Mouse (Mus musculus): ENCODE measurements around the gene Myh10. TPM values are rescaled to one million over a fixed set of nuclear protein-coding genes. Genes with fewer than 3 reads are reported as not detected.
A peak's percentile ranks its signal among the peaks of the same experiment; 100 is the strongest.

Gene Myh10
- polyA plus RNA-seq, 1 experiment from 2014 or later: 175 TPM

DNA sequence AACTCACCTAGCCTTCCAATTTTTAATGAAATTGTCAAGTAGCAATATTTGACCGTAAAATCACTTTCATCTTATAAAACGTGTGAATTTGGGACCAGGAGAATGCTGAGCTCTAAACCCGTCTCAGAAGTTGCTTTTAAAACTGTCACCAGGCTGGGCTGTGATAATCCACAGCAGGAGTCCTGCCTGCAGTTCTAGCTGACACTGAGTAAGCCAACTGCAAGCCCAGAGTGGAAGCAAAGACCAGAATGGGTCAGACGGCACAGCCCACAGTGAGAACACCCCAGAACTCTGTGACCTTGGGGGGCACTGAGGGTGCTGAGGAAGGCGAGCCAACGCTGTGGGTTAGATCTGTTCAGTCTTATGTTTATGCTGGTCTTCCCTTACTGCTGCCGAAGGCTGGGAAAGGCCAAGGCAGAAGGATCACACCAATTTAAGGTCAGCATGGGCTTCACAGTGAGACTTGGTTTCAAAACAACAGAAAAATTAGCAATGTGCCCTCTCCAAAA, 84.8 kb downstream of the Myh10 start:
- no peak overlapping the region for H3K4me2 ChIP-seq

DNA sequence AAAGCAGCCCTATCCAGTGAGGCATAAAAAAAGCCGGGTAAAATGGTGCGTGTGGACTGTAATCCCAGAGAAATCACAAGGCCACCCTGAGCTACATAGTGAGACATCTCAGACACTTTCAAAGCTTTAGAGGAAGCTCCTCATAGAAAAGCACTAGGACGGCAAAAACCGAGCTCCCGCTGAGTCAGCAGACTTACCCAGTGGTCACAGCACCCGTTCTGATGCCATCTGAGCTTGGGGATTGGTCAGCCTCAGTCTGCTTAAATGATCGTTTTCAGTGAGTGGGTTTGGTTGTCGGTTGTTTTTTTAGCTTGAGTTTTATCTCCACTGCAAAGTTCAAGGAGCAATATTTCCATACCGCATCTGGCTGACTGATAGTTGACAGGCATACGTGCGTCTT, 86.6 kb downstream of the Myh10 start:
- 86% methylated on average over 11 of the region's 11 CpGs for WGBS
- no peaks in the 10 kb centered on the region for H3K27me3 ChIP-seq
- H3K9me3 ChIP-seq: no peaks in the 10 kb centered on the region
- peaks cover 97% of the 10 kb centered on the region for H3K36me3 ChIP-seq
- peaks cover 4% of the 10 kb centered on the region; the same call in 1 of the 2 replicates for H3K4me1 ChIP-seq (replicated peaks)
- H3K9ac ChIP-seq (replicated peaks): no peak overlapping the region
- no peak overlapping the region for H3K27ac ChIP-seq
- no peak overlapping the region for H3K4me3 ChIP-seq (replicated peaks)
- no peak overlapping the region for H3K4me2 ChIP-seq
- ATAC-seq (ENCODE audit: insufficient number of reproducible peaks, insufficient read depth, low FRiP score, low TSS enrichment, low read depth): no peak

More for the DNA sequence above, 84.8 kb downstream of the Myh10 start:
- peaks cover 4% of the 10 kb centered on the region; the same call in 1 of the 2 replicates for H3K4me1 ChIP-seq (replicated peaks)
- WGBS: 77% methylated on average over 7 of the region's 7 CpGs
- ATAC-seq (ENCODE audit: insufficient number of reproducible peaks, insufficient read depth, low FRiP score, low TSS enrichment, low read depth): no peak
- H3K36me3 ChIP-seq: peaks cover 97% of the 10 kb centered on the region
- H3K9me3 ChIP-seq: no peaks in the 10 kb centered on the region
- H3K9ac ChIP-seq (replicated peaks): no peak overlapping the region
- no peaks in the 10 kb centered on the region for H3K27me3 ChIP-seq
- no peak overlapping the region for H3K4me3 ChIP-seq (replicated peaks)
- no peak overlapping the region for H3K27ac ChIP-seq

DNA sequence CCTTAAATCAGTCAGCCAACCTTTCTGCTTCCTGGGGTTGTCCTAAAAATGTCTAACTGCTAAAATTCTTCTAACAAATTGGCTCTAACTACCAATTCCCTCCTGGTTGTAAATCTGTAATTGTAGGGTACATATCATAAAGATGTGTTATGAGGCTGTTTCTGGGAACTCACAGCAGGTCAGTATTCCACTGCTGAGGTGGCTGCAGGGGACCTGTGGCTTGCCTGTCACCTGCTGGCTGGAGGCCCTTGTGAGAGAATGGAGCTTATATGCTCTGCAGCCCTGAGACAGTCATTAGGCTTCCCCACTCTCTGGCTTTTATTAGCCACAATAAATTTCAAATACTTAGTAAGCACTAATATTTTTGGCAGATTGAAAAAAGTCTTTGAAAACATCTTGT, 87.5 kb downstream of the Myh10 start:
- H3K27me3 ChIP-seq: no peaks in the 10 kb centered on the region
- no peak overlapping the region for H3K9ac ChIP-seq (replicated peaks)
- ATAC-seq (ENCODE audit: insufficient number of reproducible peaks, insufficient read depth, low FRiP score, low TSS enrichment, low read depth): no peak
- no peak overlapping the region for H3K4me2 ChIP-seq
- H3K9me3 ChIP-seq: no peaks in the 10 kb centered on the region
- H3K36me3 ChIP-seq: peaks cover 96% of the 10 kb centered on the region
- H3K4me1 ChIP-seq (replicated peaks): peaks cover 4% of the 10 kb centered on the region; the same call in 1 of the 2 replicates
- 0 out of 2 replicates have a peak overlapping the region, but pooled peaks have one; percentile 29 for H3K27ac ChIP-seq
- H3K4me3 ChIP-seq (replicated peaks): no peak overlapping the region

DNA sequence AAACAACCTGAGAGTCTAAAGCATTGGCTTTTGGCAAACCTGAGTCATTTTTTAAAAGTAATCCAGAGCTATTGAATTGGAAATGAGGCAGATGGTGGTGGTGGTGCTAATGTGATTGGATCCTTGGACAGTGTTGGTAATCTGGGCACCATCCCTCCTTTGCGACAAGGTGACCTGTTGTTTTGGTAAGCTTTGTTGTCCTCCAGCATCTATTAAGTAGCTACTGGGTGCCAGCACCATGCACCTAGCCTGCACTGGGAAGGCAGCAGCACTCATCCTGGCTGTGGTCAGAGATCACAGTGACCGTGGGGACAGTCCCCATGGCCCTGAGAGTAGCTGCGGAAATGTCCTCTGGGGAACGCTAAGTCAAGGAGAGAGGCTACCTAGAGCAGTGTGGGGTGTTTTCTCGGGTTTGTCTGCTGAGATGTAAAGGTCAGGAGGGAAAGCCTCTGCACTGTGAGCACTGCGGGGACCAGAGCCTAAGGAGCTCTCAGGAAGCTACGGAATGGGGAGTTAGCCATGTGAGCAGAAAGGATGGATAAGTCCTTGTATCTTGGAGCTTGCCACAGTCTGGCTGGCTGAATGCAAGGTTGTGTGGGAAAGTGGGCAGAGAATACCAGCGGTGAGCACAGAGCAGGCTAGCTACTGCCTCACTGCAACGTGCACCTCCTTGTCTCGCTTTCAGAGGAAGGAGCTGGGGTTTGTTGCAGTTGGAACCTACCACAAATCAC, 88.5 kb downstream of the Myh10 start:
- H3K36me3 ChIP-seq: peaks cover 96% of the 10 kb centered on the region
- 82% methylated on average over 10 of the region's 10 CpGs for WGBS
- ATAC-seq (ENCODE audit: insufficient number of reproducible peaks, insufficient read depth, low FRiP score, low TSS enrichment, low read depth): no peak
- H3K4me1 ChIP-seq (replicated peaks): peaks cover 4% of the 10 kb centered on the region; the same call in 1 of the 2 replicates
- H3K9ac ChIP-seq (replicated peaks): no peak overlapping the region
- H3K27ac ChIP-seq: no peak overlapping the region
- H3K4me3 ChIP-seq (replicated peaks): no peak overlapping the region
- no peaks in the 10 kb centered on the region for H3K27me3 ChIP-seq
- H3K9me3 ChIP-seq: no peaks in the 10 kb centered on the region
- H3K4me2 ChIP-seq: no peak overlapping the region

DNA sequence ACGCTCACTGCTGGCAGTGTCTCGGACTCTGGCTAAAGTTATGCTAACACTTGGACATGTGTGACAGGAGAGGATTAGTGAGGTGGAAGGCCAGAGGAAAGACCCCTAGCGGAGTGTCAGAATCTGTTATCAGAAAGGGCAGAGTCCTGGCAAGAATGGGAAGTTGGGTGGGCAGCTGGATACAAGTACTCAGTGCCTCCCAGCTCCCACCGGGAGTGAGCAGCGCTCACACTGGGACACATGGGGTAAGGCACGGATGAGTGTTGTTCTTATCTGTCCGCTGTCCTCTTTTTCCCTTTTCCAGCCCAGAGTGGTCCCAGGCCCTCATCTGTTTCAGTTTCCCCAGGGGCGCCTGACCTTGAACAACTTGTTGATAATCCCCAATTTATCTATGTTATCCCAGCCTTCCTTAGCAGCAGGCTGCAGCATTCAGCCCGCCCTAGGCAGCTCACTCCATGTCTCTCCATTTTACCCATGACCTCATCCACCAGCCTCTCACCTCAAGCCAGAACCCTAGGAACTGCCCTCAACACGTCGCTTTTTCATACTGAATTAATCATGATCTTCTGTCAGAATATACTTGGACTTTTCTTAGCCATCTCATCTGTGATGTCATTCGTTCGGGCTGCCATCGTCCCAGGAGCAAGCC, 89.2 kb downstream of the Myh10 start:
- no peaks in the 10 kb centered on the region for H3K9me3 ChIP-seq
- H3K27me3 ChIP-seq: no peaks in the 10 kb centered on the region
- WGBS: 87% methylated on average over 14 of the region's 14 CpGs
- H3K4me1 ChIP-seq (replicated peaks): peaks cover 4% of the 10 kb centered on the region; the same call in 1 of the 2 replicates
- H3K36me3 ChIP-seq: peaks cover 96% of the 10 kb centered on the region
- H3K4me3 ChIP-seq (replicated peaks): no peak overlapping the region
- H3K27ac ChIP-seq: no peak overlapping the region
- no peak overlapping the region for H3K4me2 ChIP-seq
- no peak for ATAC-seq (ENCODE audit: insufficient number of reproducible peaks, insufficient read depth, low FRiP score, low TSS enrichment, low read depth)
- no peak overlapping the region for H3K9ac ChIP-seq (replicated peaks)

DNA sequence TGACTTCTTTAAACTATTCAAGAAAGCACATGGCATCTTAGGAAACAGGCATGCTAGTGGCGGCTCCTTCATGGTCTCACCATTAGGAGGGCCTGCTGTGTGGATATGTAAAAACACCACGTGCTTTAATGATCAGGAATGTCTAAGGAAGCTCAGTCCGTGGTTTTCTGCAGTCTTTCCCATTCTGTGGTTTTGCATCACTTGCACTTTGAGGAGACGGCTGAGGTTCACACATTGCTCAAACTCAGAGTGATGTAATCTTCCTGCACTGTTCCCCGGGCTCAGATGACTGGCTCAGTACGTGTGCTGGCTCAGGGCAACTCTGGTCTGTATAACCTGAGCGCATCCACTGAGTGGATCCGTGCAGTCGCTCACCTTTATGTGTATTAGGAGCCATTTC, 91.0 kb downstream of the Myh10 start:
- Histone ChIP-seq H3K4me1 (replicated peaks) (peaks cover 4% of the 10 kb centered on the region; the same call in 1 of the 2 replicates), H3K9me3 (no peaks in the 10 kb centered on the region), H3K27ac (no peak overlapping the region), H3K9ac (replicated peaks) (no peak overlapping the region), H3K4me2 (no peak overlapping the region), H3K36me3 (peaks cover 98% of the 10 kb centered on the region), H3K4me3 (replicated peaks) (no peak overlapping the region), H3K27me3 (no peaks in the 10 kb centered on the region)
- ATAC-seq (ENCODE audit: insufficient number of reproducible peaks, insufficient read depth, low FRiP score, low TSS enrichment, low read depth): no peak
- 91% methylated on average over 9 of the region's 9 CpGs for WGBS

DNA sequence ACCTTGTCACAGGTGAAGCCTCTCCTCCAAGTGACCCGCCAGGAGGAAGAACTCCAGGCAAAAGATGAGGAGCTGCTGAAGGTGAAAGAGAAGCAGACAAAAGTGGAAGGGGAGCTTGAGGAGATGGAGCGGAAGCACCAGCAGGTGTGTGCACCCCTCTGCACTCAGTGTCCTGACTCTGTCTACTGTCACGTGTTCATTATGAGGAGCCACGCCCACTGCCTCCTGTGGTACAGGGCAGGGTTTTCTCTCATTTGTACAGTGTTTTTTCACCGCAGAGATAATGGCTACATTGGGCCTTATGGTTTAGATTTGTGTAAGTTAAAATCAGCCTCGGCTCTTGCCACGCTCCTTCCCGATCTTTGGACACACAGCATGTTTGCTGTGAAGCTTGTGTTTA, 94.5 kb downstream of the Myh10 start:
- Histone ChIP-seq H3K4me1 (replicated peaks) (no peaks in the 10 kb centered on the region), H3K9me3 (no peaks in the 10 kb centered on the region), H3K4me3 (replicated peaks) (no peak overlapping the region), H3K27me3 (no peaks in the 10 kb centered on the region), H3K4me2 (no peak overlapping the region), H3K27ac (no peak overlapping the region), H3K9ac (replicated peaks) (no peak overlapping the region), H3K36me3 (peaks cover 99% of the 10 kb centered on the region)
- WGBS: 85% methylated on average over 8 of the region's 8 CpGs
- ATAC-seq (ENCODE audit: insufficient number of reproducible peaks, insufficient read depth, low FRiP score, low TSS enrichment, low read depth): no peak

DNA sequence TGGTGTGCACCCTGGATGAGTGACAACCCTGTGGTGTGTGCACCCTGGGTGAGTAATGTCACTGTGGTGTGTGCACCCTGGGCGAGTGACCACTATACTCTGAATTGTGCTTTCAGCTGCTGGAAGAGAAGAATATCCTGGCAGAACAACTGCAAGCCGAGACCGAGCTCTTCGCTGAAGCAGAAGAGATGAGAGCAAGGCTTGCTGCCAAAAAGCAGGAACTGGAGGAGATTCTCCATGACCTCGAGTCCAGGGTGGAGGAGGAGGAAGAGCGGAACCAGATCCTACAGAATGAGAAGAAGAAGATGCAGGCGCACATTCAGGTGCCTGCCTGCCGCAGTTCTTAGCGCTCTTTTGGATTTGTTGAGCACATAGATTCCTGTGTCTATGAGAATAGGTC, 95.9 kb downstream of the Myh10 start:
- Histone ChIP-seq H3K27me3 (no peaks in the 10 kb centered on the region), H3K4me2 (no peak overlapping the region), H3K9ac (replicated peaks) (no peak overlapping the region), H3K9me3 (no peaks in the 10 kb centered on the region), H3K4me1 (replicated peaks) (no peaks in the 10 kb centered on the region), H3K4me3 (replicated peaks) (no peak overlapping the region), H3K36me3 (peaks cover 99% of the 10 kb centered on the region), H3K27ac (no peak overlapping the region)
- WGBS: 93% methylated on average over 9 of the region's 9 CpGs
- ATAC-seq (ENCODE audit: insufficient number of reproducible peaks, insufficient read depth, low FRiP score, low TSS enrichment, low read depth): no peak

DNA sequence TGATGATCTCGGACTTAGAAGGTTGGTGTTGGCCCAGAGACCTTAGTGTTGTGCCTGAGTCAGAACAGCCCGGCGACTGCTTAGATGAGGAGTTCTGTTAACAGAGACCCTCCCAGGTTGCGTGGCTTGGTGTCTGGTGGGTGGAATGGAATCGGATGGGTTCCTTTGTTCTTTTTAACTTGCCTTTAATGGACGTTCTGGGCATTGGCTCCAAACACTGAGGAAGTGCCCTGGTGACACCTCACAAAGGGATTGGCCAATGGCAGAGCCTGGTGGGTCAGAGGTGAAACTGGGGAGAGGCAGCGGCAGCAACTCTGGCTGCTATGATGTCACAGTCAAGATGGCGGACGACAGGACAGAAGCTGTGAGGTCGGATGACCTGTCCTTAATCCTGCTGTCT, 99.4 kb downstream of the Myh10 start:
- WGBS: 88% methylated on average over 10 of the region's 10 CpGs
- peaks cover 100% of the 10 kb centered on the region for H3K36me3 ChIP-seq
- no peak overlapping the region for H3K4me3 ChIP-seq (replicated peaks)

DNA sequence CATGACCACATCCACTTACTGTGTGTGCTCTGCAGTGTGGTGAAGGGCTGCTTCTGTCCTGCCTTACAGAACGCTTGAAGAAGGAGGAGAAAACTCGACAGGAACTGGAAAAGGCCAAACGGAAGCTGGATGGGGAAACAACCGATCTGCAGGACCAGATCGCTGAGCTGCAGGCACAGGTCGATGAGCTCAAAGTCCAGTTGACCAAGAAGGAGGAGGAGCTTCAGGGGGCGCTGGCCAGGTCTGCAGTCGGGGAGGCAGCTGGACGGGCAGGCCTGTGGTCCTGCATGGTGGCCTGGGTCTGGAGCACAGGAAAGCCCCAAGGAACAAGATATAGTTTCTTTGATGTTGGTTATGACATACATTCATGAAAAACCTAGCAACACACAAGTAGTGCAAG, 100.4 kb downstream of the Myh10 start:
- H3K9ac ChIP-seq (replicated peaks): no peak overlapping the region
- no peak overlapping the region for H3K4me3 ChIP-seq (replicated peaks)
- 88% methylated on average over 9 of the region's 9 CpGs for WGBS
- H3K9me3 ChIP-seq: no peaks in the 10 kb centered on the region
- H3K36me3 ChIP-seq: peaks cover 99% of the 10 kb centered on the region
- 0 out of 2 replicates have a peak overlapping the region, but pooled peaks have one; percentile 29 for H3K27ac ChIP-seq
- H3K4me1 ChIP-seq (replicated peaks): 0 out of 2 replicates have a peak, but pooled peaks cover 3% of the 10 kb centered on the region
- ATAC-seq (ENCODE audit: insufficient number of reproducible peaks, insufficient read depth, low FRiP score, low TSS enrichment, low read depth): no peak
- no peaks in the 10 kb centered on the region for H3K27me3 ChIP-seq
- no peak overlapping the region for H3K4me2 ChIP-seq

More for the DNA sequence above, 99.4 kb downstream of the Myh10 start:
- no peak for ATAC-seq (ENCODE audit: insufficient number of reproducible peaks, insufficient read depth, low FRiP score, low TSS enrichment, low read depth)
- no peaks in the 10 kb centered on the region for H3K27me3 ChIP-seq
- H3K4me1 ChIP-seq (replicated peaks): 0 out of 2 replicates have a peak, but pooled peaks cover 3% of the 10 kb centered on the region
- no peak overlapping the region for H3K4me2 ChIP-seq
- H3K27ac ChIP-seq: no peak overlapping the region
- H3K9me3 ChIP-seq: no peaks in the 10 kb centered on the region
- H3K9ac ChIP-seq (replicated peaks): no peak overlapping the region

DNA sequence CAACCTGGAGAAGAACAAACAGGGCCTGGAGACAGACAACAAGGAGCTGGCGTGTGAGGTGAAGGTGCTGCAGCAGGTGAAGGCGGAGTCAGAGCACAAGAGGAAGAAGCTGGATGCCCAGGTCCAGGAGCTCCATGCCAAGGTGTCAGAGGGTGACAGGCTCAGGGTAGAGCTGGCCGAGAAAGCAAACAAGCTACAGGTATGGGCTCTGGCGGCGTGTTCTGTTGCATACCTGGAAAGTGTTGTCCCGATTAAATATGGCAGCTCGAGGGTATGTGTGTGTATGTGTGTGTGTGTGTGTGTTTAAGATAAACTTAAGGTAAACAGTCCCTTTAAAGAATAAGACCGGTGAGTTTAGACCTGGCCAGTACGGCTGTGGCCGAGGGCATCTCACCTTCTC, 106.9 kb downstream of the Myh10 start:
- Histone ChIP-seq H3K27me3 (no peaks in the 10 kb centered on the region), H3K4me2 (no peak overlapping the region), H3K9ac (replicated peaks) (no peak overlapping the region), H3K4me1 (replicated peaks) (0 out of 2 replicates have a peak, but pooled peaks cover 3% of the 10 kb centered on the region), H3K27ac (no peak overlapping the region), H3K4me3 (replicated peaks) (no peak overlapping the region), H3K9me3 (no peaks in the 10 kb centered on the region), H3K36me3 (peaks cover 99% of the 10 kb centered on the region)
- 89% methylated on average over 10 of the region's 10 CpGs for WGBS
- ATAC-seq (ENCODE audit: insufficient number of reproducible peaks, insufficient read depth, low FRiP score, low TSS enrichment, low read depth): no peak
